Mouse (Mus musculus) bone marrow macrophage, adult 2 months (primary cell): ENCODE data around the gene Krt7. TPM values are rescaled to one million over a fixed set of nuclear protein-coding genes. Genes with fewer than 3 reads are reported as not detected.

Experiments
- H3K27ac ChIP-seq: 2 replicates; pipeline ENCODE4 v1.5.1; 2012; ENCODE audit warnings: low read depth, low read length; ENCODE audit not compliant: insufficient read depth
- H3K4me1 ChIP-seq: 2 replicates; pipeline ENCODE4 v1.6.1; 2012; ENCODE audit warnings: low read length; ENCODE audit not compliant: control insufficient read depth, insufficient read depth
- H3K4me3 ChIP-seq: 2 replicates; pipeline ENCODE4 v1.5.1; 2012; ENCODE audit warnings: mild to moderate bottlenecking, low read length, moderate library complexity; ENCODE audit not compliant: insufficient read depth
- CTCF ChIP-seq: IDR thresholded peaks from 2 replicates; pipeline ENCODE4 v1.5.1; 2012; ENCODE audit warnings: low read depth, mild to moderate bottlenecking, low read length, moderate library complexity
- POLR2A ChIP-seq: IDR thresholded peaks from 2 replicates; pipeline ENCODE4 v1.6.1; 2012; ENCODE audit warnings: mild to moderate bottlenecking, low read depth, low read length, borderline replicate concordance
- polyA plus RNA-seq: library from polyadenylated mRNA; stranded (reverse); fragments of >200 nt; gene quantifications from 2 replicates; pipeline ENCODE4 v1.2.4, GENCODE M21; 2012; ENCODE audit not compliant: missing spikeins, insufficient read depth, insufficient read length

The Krt7 gene
- 0.48 TPM in 1 of 2 replicates, not detected in the other for polyA plus RNA-seq

DNA sequence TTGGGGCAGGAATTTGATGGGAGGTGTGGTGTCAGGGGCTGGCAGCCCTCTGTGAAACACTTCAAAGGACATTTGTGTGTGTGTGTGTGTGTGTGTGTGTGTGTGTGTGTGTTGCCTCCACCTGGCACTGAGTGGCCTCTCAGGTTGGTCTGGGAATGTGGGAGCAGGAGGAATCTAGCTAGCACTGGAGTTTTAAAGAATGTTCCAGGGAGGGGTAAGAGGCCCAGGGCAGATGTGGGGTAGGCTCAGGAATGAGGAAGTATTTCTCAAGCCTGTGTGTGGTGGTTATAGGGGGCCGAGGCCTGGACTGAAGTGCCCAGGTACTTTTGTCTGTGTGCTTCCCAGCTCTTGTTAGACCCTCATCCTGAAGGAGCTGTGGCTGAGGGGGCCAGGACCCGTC is at the start of gene Krt7:
Krt7 (plus strand) TSS at position 269 of the 400 bp plus-strand sequence.
- no peak for TF ChIP-seq POLR2A
- Histone ChIP-seq H3K4me3 (no peak within 1 kb of the TSS), H3K27ac (no peak within 1 kb of the TSS), H3K4me1 (no peaks in the 10 kb centered on the region)

DNA sequence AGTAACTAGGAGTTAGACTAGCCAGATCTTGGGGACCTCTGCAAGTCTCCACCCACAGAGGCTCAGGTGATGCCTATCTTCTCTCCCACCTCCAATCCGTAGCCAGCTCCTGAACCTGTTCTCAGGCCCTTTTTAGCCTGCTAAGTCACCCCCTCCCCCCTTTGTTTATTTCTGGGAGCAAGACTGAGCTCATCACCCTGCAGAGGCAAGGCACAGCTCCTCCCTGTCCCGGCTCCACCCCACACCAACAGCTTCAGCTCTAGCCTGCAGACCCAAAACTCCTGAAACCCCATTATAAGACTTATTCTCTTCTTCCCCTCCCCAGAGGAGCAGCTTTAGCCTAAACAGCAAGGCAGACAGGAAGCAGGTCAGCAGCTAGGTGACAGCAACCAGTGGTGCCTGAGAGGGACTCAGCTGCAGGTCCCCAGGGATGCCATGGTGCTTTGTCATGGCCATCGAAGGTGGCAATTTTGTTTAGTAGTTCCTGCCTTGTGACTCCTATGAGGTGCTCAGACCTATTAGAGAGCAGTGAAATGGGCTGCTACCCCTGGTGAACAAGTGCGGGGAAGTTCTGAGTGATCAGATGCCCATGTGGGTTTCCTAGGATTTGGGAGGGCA is 48.3 kb upstream of the Krt7 start:
- H3K4me3 ChIP-seq: no peak overlapping the region
- H3K4me1 ChIP-seq: peaks cover 18% of the 10 kb centered on the region
- TF ChIP-seq CTCF: no peak
- TF ChIP-seq POLR2A: no peak
- no peak overlapping the region for H3K27ac ChIP-seq

DNA sequence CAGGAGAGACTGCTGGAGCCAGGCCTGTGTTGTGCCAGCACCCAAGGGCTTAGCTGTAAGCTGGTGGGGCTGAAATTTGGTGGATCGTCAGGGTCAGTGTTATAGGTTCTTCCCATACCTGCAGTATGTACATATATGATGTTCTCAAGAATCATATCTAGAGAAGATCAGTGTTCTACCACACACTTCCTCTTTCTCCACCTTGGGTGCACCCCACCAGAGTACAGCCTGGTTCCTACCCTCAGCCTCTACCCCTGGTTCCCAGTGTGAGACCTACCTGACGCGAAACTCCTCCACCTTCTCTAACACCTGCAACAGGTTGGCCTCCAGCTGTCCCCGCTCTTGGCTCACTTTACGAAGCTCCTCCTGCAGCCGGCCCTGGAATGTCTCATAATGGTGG is 46.9 kb upstream of the Krt7 start:
- Histone ChIP-seq H3K4me1 (peaks cover 24% of the 10 kb centered on the region), H3K27ac (no peak overlapping the region), H3K4me3 (no peak overlapping the region)
- TF ChIP-seq POLR2A: no peak
- TF ChIP-seq CTCF: no peak

DNA sequence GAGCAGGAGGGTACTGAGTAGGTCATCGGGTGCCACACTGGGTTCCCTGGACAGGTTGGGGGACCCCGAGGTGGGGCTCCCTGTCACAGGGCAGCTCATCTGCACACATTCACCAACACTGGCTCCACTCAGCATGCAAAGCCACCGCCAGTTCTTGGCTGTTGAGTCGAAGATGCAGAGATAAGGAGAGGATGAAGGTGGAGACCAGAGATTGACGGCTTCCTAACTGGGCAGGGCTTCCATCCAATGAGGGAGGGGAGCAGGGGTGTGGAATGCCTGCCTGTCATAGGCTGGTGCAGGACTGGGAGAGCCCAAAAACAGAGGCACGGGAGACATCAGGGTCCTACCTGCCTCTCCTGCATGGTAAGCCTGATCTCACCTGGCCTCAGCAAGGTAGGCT is 46.4 kb upstream of the Krt7 start:
- TF ChIP-seq CTCF (no peak), POLR2A (no peak)
- no peak overlapping the region for H3K27ac ChIP-seq
- peaks cover 24% of the 10 kb centered on the region for H3K4me1 ChIP-seq
- H3K4me3 ChIP-seq: no peak overlapping the region

DNA sequence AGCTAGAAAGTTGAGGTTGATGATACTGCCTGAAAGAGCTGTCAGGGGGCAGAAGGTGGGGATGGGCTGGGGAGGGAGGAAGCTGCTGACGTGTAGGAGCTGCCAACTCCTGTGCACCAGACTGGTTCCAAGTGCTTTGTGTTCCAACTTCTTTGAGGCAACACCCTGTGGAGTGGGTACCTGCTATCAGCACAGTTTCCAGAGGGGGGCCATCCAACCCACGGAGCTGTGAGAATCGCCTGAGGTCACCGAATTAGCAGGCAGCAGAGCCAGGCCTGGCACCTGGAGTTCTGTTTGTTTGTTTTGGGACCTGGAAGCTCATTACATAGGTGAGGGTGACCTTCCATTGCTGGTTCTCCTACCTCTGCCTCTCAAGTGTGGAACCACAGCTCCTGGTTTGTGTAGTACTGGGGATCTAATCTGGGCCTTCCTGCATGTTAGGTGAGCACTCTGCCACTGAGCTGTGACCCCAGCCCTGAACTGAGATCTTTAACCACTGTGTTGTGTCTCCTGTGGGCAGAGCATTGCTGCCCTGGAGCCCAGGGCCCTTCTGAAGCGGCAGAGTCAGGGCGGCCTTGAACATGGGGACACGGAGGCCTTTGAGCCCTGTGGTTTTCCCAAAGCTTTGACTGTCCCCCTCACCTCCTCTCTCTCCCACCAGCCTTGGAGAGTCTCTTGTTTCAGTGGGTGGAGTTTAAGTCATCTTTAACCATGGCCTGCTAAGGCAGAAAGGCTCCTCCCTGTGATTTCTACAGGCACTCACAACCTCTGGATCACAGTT is 45.8 kb upstream of the Krt7 start:
- Histone ChIP-seq H3K4me1 (peaks cover 24% of the 10 kb centered on the region), H3K4me3 (no peak overlapping the region), H3K27ac (no peak overlapping the region)
- TF ChIP-seq POLR2A (no peak), CTCF (no peak)

DNA sequence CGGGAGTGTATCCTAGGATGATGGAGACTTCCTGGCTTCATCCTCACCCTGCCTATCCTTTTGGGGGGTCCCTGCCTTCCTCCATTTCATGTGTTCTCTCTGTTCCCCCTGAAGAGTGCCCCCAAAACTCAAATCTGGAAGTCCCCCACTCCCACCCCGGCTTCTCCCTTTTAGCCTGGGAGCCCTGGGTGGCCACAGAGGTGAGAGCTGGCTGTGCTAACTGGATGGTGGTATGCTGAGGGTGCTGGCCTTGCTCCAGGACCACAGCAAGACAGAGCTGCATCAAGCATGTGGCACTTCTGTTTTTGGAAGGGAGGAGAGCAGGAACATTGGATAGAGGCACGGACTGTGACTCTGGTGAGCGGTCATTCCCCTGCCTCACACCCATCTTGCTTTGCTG is 45.1 kb upstream of the Krt7 start:
- Histone ChIP-seq H3K4me1 (peaks cover 24% of the 10 kb centered on the region), H3K4me3 (no peak overlapping the region), H3K27ac (no peak overlapping the region)
- TF ChIP-seq CTCF: no peak

DNA sequence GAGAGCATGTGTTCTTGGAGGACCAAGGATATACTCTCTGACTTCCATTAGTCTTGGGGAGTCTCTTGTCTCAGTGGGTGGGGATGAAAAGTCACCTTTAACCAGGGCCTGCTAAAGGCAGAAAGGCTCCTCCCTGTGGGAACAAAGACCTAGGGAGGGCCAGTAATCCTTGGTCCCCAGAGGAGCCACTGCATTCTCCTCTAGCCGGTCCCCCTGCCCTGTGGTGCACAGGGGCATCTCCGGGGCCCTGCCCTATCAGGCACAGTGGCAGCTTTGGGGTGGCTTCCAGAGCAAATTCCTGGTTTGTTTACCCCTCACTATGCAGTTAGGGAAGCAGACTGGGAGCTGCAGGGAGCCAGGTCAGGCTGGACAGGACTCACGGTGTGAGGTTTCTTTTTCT is 44.4 kb upstream of the Krt7 start:
- H3K27ac ChIP-seq: no peak overlapping the region
- H3K4me1 ChIP-seq: peaks cover 26% of the 10 kb centered on the region
- no peak for TF ChIP-seq CTCF
- no peak for TF ChIP-seq POLR2A

DNA sequence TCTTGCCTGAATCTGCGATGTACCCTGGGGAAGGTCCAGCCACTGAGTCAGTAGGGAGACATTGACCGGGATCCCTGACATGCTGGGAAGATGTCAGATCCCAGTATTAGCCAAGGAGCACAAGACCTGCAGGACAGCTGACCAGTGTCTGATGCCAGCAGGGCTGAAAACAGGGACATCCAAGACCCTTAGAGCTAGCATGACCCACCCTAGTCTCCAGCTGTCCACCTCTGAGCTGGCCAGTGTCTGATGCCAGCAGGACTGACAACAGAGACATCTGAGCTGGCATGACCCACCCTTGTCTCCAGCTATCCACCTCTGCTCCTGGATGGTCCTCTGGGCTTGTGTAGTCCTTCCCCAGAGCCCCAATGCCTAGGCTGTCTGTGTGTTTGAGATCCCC is 43.9 kb upstream of the Krt7 start:
- Histone ChIP-seq H3K4me3 (no peak overlapping the region), H3K4me1 (peaks cover 31% of the 10 kb centered on the region), H3K27ac (no peak overlapping the region)
- TF ChIP-seq POLR2A (no peak), CTCF (no peak)

More for the DNA sequence above, 44.4 kb upstream of the Krt7 start:
- H3K4me3 ChIP-seq: no peak overlapping the region

DNA sequence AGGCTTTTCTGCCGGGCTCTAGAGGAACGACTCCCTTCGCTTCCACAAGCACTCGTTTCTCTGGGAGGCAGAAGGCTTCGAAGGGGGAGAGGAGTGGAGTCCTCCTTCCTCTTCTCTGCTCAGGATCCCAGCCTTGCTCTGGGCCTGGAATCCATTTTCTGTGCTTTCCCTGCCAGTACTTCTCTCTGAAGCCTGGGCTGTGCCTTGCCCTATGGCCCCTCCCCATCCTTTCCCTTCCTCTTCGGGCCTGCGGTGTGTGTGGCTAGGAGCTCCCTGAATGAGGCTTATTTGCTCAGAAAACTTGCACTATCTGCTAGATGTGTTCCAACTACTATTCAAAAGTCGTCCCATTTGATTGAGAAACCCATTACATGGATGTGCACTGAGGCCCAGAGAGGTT is 43.3 kb upstream of the Krt7 start:
- Histone ChIP-seq H3K27ac (no peak overlapping the region), H3K4me3 (no peak overlapping the region), H3K4me1 (peaks cover 32% of the 10 kb centered on the region)
- no peak for TF ChIP-seq CTCF
- no peak for TF ChIP-seq POLR2A

DNA sequence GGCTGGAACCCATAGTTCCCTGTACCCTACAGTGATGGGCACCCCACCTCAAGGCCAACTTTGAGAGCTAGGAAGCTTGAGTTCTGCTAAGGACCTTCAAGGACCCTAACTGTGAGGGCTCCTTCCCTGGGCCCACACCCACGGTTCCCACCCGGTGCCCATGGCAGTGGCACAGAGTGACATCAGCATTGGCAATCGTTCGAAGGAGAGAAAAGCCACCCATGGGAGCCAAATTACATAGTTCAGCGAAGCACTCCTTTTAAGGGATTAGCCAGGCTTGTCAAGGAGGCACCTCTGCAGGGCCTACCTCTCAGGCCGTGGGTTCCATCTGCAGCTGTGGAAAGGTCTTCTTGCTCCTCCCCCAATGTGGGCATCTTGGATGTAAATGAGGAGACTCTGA is 42.8 kb upstream of the Krt7 start:
- no peak overlapping the region for H3K4me3 ChIP-seq
- TF ChIP-seq CTCF (no peak), POLR2A (no peak)
- no peak overlapping the region for H3K27ac ChIP-seq

More for the DNA sequence above, 42.8 kb upstream of the Krt7 start:
- peaks cover 35% of the 10 kb centered on the region for H3K4me1 ChIP-seq
